Mouse (Mus musculus) heart, adult 18-20 months (tissue): ENCODE measurements at regions not wholly inside any gene's neighbourhood (a gene's known extent, or its start where the extent isn't known, plus 50 kb on each side); places are given as distances from the start of the nearest gene placed in this dataset.
"Not testable (repeated sequence)": the region's sequence is repeated elsewhere in the genome, so short reads cannot be mapped to it uniquely, and the experiment has no call there.

ENCODE experiments used
- DNase-seq, 2 experiments: peaks; one replicate each; pipeline ENCODE4 v3.0.0; 2021 to 2022; ENCODE audit warnings: mixed read lengths in 1 of 2

GRCm38 (mm10) chr3:21149618-21150017 lies 782.6 kb upstream of the Agtr1b start:
- no peak for DNase-seq

- DNase-seq = no peak
Measured at GRCm38 (mm10) chr3:21128821-21129504, 762.0 kb upstream of the Agtr1b start.

GRCm38 (mm10) chr3:21126191-21126590 lies 759.2 kb upstream of the Agtr1b start:
- no peak for DNase-seq

- no peak for DNase-seq
Measured at GRCm38 (mm10) chr3:21118164-21118902, 751.4 kb upstream of the Agtr1b start.

GRCm38 (mm10) chr3:21111735-21112518 lies 745.0 kb upstream of the Agtr1b start:
- DNase-seq = no peak

GRCm38 (mm10) chr3:21090206-21090605 lies 723.2 kb upstream of the Agtr1b start:
- DNase-seq = no peak

- DNase-seq = no peak
Measured at GRCm38 (mm10) chr3:21086426-21086825, 719.4 kb upstream of the Agtr1b start.

GRCm38 (mm10) chr3:21077548-21077947 lies 710.6 kb upstream of the Agtr1b start:
- no peak for DNase-seq

GRCm38 (mm10) chr3:21053337-21053736 lies 686.4 kb upstream of the Agtr1b start:
- DNase-seq = not testable (repeated sequence)

GRCm38 (mm10) chr3:21049365-21049764 lies 682.4 kb upstream of the Agtr1b start:
- not testable (repeated sequence) for DNase-seq

- no peak for DNase-seq
Measured at GRCm38 (mm10) chr3:21045981-21046380, 679.0 kb upstream of the Agtr1b start.

- no peak for DNase-seq
Measured at GRCm38 (mm10) chr3:21025876-21026275, 658.9 kb upstream of the Agtr1b start.

GRCm38 (mm10) chr3:21020946-21021345 lies 654.0 kb upstream of the Agtr1b start:
- DNase-seq = no peak

- DNase-seq = no peak
Measured at GRCm38 (mm10) chr3:21020297-21020696, 653.3 kb upstream of the Agtr1b start.

- DNase-seq = no peak
Measured at GRCm38 (mm10) chr3:21009650-21010049, 642.7 kb upstream of the Agtr1b start.

GRCm38 (mm10) chr3:20998295-20998694 lies 631.3 kb upstream of the Agtr1b start:
- no peak for DNase-seq

- DNase-seq = no peak
Measured at GRCm38 (mm10) chr3:20989486-20989970, 622.6 kb upstream of the Agtr1b start.

- DNase-seq = peak in 1 of 2 experiments; percentile 2
Measured at GRCm38 (mm10) chr3:20986942-20987341, 620.0 kb upstream of the Agtr1b start.

GRCm38 (mm10) chr3:20986377-20986727 lies 619.4 kb upstream of the Agtr1b start:
- no peak for DNase-seq

GRCm38 (mm10) chr3:20985682-20986376 lies 618.9 kb upstream of the Agtr1b start:
- DNase-seq = peak in 1 of 2 experiments; percentile 5

- DNase-seq = no peak
Measured at GRCm38 (mm10) chr3:20984146-20984545, 617.2 kb upstream of the Agtr1b start.

- no peak for DNase-seq
Measured at GRCm38 (mm10) chr3:20973077-20973476, 606.1 kb upstream of the Agtr1b start.
